Mouse (Mus musculus) thymus, adult 18-20 months (tissue): ENCODE results near the gene Kifc5b.
A peak's percentile ranks its signal among the peaks of the same experiment; 100 is the strongest.
"Not testable (repeated sequence)": the region's sequence is repeated elsewhere in the genome, so short reads cannot be mapped to it uniquely, and the experiment has no call there.

Source experiments
- DNase-seq, 2 experiments: peaks; one replicate each; pipeline ENCODE4 v3.0.0; 2022; ENCODE audit warnings: mixed read lengths in 2 of 2

The Kifc5b gene

GRCm38 (mm10) chr17:26972703-26973574 is 56.0 kb downstream of the Kifc5b start, which contains the start of gene Zbtb9:
Zbtb9 (plus strand) TSS chr17:26973167.
- peak; percentile 96 for DNase-seq

GRCm38 (mm10) chr17:26974547-26974946 is 57.7 kb downstream of the Kifc5b start:
- no peak for DNase-seq

- no peak for DNase-seq
These were observed 58.5 kb downstream of the Kifc5b start for GRCm38 (mm10) chr17:26975415-26975814.

DNA sequence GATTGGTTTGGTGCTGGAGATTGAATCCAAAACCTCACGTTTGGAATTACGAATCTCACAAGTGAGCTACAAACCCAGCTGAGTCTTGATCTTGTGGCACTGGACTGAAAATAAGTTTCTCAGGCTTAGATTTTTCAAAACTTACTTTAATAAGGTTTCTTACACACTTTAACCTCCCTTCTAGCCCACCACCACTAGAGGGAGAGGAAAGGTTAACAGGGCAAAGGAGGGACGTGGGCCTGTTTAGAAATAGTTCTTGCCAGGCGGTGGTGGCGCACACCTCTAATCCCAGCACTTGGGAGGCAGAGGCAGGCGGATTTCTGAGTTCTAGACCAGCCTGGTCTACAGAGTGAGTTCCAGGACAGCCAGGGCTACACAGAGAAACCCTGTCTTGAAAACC is 60.5 kb downstream of the Kifc5b start:
- DNase-seq = not testable (repeated sequence)

- DNase-seq = no peak
These were observed 62.5 kb downstream of the Kifc5b start for GRCm38 (mm10) chr17:26979426-26979825.

- peak in 1 of 2 experiments; percentile 52 for DNase-seq
These were observed 64.2 kb downstream of the Kifc5b start for GRCm38 (mm10) chr17:26981050-26981449.
